Mouse (Mus musculus) naive thymus-derived CD4-positive, alpha-beta T cell, adult 2 months (primary cell): ENCODE data around the gene Mctp1.
"Not testable (repeated sequence)": the region's sequence is repeated elsewhere in the genome, so short reads cannot be mapped to it uniquely, and the experiment has no call there.

Source experiments
- DNase-seq: peaks from one replicate; pipeline ENCODE4 v3.0.0-alpha.2; 2011; ENCODE audit warnings: low read depth

The Mctp1 gene

GRCm38 (mm10) chr13:76383972-76384663, at the start of gene Mctp1:
Mctp1 (plus strand) TSS chr13:76384535.
- DNase-seq, result no peak

- DNase-seq, result not testable (repeated sequence)
Observed at GRCm38 (mm10) chr13:76345941-76346340, 38.4 kb upstream of the Mctp1 start.

GRCm38 (mm10) chr13:76358720-76359119, 25.6 kb upstream of the Mctp1 start:
- DNase-seq, result no peak

DNA sequence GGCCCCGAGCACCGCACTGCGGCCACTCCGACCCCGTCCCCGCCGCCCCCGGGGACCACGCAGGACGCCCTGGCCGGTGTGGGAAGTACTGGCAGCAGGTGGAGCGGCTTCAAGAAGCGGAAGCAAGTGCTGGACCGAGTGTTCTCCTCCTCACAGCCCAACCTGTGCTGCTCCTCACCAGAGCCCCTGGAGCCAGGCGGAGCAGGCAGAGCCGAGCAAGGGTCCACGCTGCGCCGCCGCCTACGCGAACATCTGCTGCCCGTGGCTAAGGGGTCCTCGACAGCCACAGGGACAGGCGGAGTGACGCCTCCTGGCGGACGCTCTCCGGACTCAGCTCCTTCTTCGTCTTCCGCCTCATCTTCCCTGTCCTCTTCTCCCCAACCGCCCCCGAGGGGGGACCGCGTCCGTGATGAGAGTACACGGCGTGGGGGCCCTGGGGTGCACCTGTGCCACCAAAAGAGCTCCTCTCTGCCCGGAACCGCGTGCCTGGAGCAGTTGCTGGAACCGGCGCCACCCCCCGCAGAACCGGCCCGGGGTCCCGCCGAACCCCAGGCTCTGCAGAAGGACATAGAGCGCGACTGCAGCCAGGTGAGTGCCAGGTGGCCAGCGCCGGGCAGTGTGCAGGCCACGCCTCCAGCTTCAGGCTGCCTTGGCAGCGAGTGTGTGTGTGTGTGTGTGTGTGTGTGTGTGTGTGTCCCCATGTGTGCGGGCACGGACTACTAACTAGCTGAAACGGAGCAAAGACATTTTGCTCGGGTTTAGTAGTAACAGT, 515 bp downstream of the Mctp1 start:
- DNase-seq, result no peak

GRCm38 (mm10) chr13:76388615-76389014, 4.3 kb downstream of the Mctp1 start:
- DNase-seq, result no peak

DNA sequence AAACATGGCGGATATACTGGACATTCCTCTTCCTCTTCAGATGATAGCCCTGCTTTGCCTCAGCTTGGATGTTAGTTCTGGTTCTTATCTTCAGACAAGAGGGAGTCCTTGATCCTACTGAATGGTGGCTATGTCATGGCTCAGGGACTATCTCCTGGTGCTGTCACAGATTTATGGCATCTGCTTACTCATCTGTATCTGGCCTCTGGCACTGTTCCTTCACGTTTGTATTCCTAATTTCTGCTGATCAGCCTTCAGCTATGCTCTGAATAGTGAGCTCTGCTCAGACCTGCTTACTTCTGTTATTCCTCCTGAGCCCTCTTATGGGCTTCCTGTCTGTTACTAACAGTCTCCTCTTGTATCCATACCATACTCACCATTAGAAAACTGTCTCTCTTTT, 7.6 kb downstream of the Mctp1 start:
- no peak for DNase-seq

DNA sequence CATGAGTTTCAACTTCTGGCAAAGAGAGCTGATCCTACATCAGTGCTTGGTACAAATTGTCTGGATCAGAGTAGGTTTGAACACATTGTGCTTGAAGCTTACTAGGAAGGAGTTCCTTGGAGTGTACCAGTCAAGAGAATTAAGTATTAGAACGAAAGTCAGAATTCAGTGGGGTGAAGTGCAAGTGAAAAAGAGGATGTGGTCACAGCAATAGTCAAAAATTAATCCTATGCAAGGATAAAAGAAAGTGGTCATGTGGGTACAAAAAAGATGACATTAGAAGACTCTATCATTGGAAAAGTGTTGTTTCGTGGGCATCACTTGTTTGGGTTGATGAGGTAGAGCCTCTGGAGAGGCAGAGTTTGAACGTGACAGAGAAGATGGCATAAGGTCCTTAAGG, 8.8 kb downstream of the Mctp1 start:
- DNase-seq, result no peak

GRCm38 (mm10) chr13:76395906-76396305, 11.6 kb downstream of the Mctp1 start:
- no peak for DNase-seq

DNA sequence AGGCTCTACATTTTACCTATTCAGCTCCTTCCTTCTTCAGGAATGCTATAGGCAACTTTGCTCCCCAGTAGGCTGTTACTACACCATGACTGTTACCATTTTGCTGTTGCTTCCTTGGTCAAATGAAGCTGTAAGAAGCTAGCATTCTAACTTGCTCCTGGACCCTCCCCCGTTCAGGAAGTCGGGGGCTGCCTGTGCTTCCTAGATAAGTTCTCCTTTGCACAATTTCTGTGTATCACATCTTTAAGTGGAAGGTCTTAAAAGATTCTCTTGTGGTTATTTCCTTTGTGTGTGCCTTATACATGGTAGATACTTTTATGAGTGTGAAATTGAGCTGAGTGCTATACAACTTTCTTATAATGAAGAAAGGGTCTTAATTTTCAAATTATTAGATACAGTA, 25.0 kb downstream of the Mctp1 start:
- DNase-seq, result no peak

DNA sequence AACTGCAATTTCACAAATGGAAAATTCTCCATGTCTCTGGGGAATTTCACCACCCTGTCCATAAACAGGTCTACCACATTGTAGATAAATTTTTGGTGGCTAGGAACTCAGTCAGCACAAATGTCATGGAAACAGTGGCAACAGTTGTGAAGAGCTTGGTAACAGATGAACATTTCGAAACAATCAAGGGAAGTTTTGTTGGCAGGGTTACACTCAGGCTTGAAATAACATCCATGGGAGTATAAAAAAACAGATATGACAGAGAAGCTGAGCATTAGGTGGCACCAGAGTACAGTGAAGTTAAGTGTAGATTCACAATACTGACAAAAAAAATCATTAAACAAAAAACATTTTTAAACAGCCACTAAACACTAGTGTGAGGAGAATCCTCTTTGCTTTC, 26.3 kb downstream of the Mctp1 start:
- no peak for DNase-seq

- DNase-seq, result no peak
Observed at GRCm38 (mm10) chr13:76415346-76415745, 31.0 kb downstream of the Mctp1 start.

DNA sequence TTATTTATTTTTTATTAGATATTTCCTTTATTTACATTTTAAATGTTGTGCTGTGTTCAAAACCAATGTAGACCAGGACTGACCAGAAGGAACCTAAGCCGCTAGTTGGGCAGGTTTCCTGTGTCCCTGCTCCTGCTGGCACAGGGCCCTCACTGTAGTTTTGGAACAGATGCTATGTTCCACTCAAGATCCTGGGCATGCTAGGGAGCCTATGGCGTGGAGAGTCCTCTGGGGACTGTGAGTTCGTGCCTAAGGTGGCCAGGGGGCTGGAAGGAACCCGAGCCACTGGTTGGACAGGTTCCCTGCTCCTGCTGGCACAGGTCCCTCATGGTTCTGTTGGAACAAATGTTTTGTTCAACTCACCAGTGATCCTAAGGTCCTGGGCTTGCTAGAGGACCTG, 35.8 kb downstream of the Mctp1 start:
- no peak for DNase-seq

DNA sequence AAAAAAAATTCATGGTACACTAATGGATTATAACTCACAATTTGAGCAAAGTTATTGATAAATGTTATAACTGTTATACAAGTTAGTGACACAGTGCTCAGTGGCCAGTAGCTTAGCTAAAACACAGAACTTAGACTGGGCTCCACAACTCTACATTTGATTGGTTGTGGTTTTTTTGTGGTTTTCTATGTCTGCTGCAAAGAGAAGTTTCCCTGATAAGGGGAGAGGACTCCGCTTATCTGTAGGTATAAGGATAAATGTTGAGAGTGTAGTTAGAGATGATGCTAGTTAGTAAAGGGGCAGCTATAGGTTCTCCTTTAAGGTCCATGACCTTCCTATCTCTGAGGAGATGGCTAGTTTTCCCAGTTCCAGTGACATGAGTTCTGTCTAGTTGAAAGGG, 36.7 kb downstream of the Mctp1 start:
- DNase-seq, result no peak

GRCm38 (mm10) chr13:76422124-76422523, 37.8 kb downstream of the Mctp1 start:
- no peak for DNase-seq

DNA sequence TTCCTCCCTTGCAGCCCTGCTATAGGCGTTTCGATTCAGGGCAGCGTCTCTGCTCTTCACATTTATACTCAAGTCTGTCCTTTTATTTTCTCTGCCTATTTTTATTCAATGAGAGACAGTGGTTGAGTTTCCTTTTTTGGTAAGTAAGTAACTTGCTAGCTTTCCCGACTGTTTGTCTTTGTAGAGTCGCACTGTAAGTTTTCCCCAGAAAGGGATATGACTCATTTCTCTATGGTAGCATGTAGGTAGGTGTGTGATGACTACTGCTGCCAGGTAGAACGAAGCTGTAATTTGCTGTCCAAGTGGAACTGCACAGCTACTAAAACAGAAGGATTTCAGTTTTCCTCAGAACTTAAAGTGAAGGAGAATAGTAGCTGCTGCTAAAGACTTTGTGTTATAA, 45.1 kb downstream of the Mctp1 start:
- no peak for DNase-seq

- no peak for DNase-seq
Observed at GRCm38 (mm10) chr13:76429927-76430326, 45.6 kb downstream of the Mctp1 start.

- no peak for DNase-seq
Observed at GRCm38 (mm10) chr13:76431946-76432345, 47.6 kb downstream of the Mctp1 start.

GRCm38 (mm10) chr13:76433438-76433837, 49.1 kb downstream of the Mctp1 start:
- DNase-seq, result no peak

DNA sequence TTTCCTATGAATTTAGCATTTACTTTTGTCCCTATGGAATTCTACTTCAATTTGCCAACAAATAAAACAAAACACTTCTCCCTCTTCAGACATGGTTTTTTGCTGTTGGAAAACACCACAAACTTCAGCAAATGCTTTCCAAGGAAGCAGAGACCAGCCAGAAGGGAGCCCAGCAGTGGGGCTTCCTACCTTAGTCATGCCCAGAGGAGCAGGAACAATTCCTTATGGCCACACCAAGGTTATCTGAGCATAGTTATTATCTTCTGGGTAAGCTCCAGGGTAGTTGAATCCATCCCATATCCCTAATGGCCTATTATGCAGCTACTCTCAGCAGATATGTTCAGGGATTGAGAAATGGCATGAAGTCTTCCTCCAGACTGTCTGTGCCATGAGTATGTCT, 52.1 kb downstream of the Mctp1 start:
- no peak for DNase-seq

- DNase-seq, result no peak
Observed at GRCm38 (mm10) chr13:76438765-76439164, 54.4 kb downstream of the Mctp1 start.

- no peak for DNase-seq
Observed at GRCm38 (mm10) chr13:76446059-76446458, 61.7 kb downstream of the Mctp1 start.

GRCm38 (mm10) chr13:76447528-76447927, 63.2 kb downstream of the Mctp1 start:
- no peak for DNase-seq

- DNase-seq, result not testable (repeated sequence)
Observed at GRCm38 (mm10) chr13:76451526-76451925, 67.2 kb downstream of the Mctp1 start.

DNA sequence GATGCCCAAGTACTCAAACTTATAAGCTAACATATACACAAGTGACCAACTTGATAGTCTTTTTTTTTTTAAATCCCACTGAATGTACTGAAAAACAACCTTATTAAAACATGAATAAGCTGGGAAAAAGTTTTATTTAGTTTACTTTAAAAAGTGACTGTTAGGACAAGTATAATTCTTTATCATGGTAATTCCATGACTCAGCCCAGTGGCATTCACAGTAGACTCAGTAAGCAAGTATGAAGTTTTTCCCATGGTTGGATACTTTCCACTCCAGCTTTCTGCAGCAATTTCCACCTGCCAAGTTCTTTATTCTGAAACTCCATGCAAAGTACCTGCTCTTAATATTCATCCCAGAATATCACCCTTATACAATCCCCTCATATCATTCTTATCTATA, 97.3 kb downstream of the Mctp1 start:
- DNase-seq, result no peak
